Mouse (Mus musculus) C2C12 (cell line): ENCODE measurements around the gene Fcf1. TPM values are rescaled to one million over a fixed set of nuclear protein-coding genes. Genes with fewer than 3 reads are reported as not detected.

Experiments
- H3K27me3 ChIP-seq: one replicate; pipeline ENCODE4 v1.6.1; 2011; ENCODE audit not compliant: control insufficient read depth, insufficient read depth, insufficient read length
- H3K36me3 ChIP-seq: one replicate; pipeline ENCODE4 v1.6.1; 2011; ENCODE audit not compliant: control insufficient read depth, insufficient read depth
- H3K4me3 ChIP-seq: one replicate; pipeline ENCODE4 v1.5.1; 2011; ENCODE audit warnings: mild to moderate bottlenecking, control low read depth; ENCODE audit not compliant: poor library complexity, insufficient read depth, severe bottlenecking
- H3K79me2 ChIP-seq: one replicate; pipeline ENCODE4 v1.6.1; 2011; ENCODE audit not compliant: control insufficient read depth, insufficient read depth
- H3K79me3 ChIP-seq: one replicate; pipeline ENCODE4 v1.6.1; 2011; ENCODE audit warnings: low read depth, control low read depth
- H3ac ChIP-seq: one replicate; pipeline ENCODE3; 2011; ENCODE audit warnings: low read depth; ENCODE audit not compliant: control insufficient read depth, insufficient read length
- CEBPB ChIP-seq: IDR thresholded peaks from one replicate; pipeline ENCODE4 v1.6.1; 2011; ENCODE audit warnings: low read depth, mild to moderate bottlenecking, control low read depth, moderate library complexity
- CTCF ChIP-seq: IDR thresholded peaks from one replicate; pipeline ENCODE4 v1.5.1; 2011; ENCODE audit not compliant: control insufficient read depth, insufficient read depth, insufficient read length
- FOSL1 ChIP-seq: IDR thresholded peaks from one replicate; pipeline ENCODE4 v1.8.0; 2011; ENCODE audit warnings: mild to moderate bottlenecking, low read length; ENCODE audit not compliant: poor library complexity, insufficient read depth, severe bottlenecking
- MAX ChIP-seq: IDR thresholded peaks from one replicate; pipeline ENCODE4 v1.6.1; 2011; ENCODE audit warnings: mild to moderate bottlenecking, control low read depth
- MYOD1 ChIP-seq: IDR thresholded peaks from one replicate; pipeline ENCODE4 v1.6.1; 2011; ENCODE audit warnings: low read depth; ENCODE audit not compliant: control insufficient read depth, insufficient read length
- MYOG ChIP-seq: IDR thresholded peaks from one replicate; pipeline ENCODE4 v1.6.1; 2011; ENCODE audit not compliant: control insufficient read depth, insufficient read length; ENCODE audit errors: extremely low read depth
- USF1 ChIP-seq: IDR thresholded peaks from one replicate; pipeline ENCODE4 v1.6.1; 2011; ENCODE audit warnings: low read depth, mild to moderate bottlenecking, control low read depth, moderate library complexity
- polyA plus RNA-seq: library from polyadenylated mRNA; unstranded; fragments of >200 nt; fragmentation: generic; extraction: Trizol; gene quantifications from one replicate; pipeline ENCODE4 v1.2.1, GENCODE M21; 2012; ENCODE audit warnings: missing spikeins

Fcf1 gene
- polyA plus RNA-seq, 1 experiment = 115 TPM

- TF ChIP-seq FOSL1 (no peak), MYOG (no peak), MYOD1 (no peak), USF1 (no peak), CEBPB (no peak), CTCF (no peak), MAX (no peak)
- no peak overlapping the region for H3ac ChIP-seq
- no peaks in the 10 kb centered on the region for H3K27me3 ChIP-seq
- no peak overlapping the region for H3K4me3 ChIP-seq
- peaks cover 59% of the 10 kb centered on the region for H3K79me2 ChIP-seq
- peaks cover 53% of the 10 kb centered on the region for H3K36me3 ChIP-seq
- H3K79me3 ChIP-seq = peaks cover 48% of the 10 kb centered on the region
Observed at GRCm38 (mm10) chr12:85012185-85012584, 41.5 kb downstream of the Fcf1 start.

- Histone ChIP-seq H3ac (no peak overlapping the region), H3K79me3 (peaks cover 20% of the 10 kb centered on the region), H3K36me3 (peaks cover 14% of the 10 kb centered on the region), H3K79me2 (peaks cover 96% of the 10 kb centered on the region), H3K27me3 (no peaks in the 10 kb centered on the region), H3K4me3 (no peak overlapping the region)
- TF ChIP-seq CTCF (no peak), CEBPB (no peak), FOSL1 (no peak)
Observed at GRCm38 (mm10) chr12:85022071-85022470, 51.4 kb downstream of the Fcf1 start.

- H3K79me2 ChIP-seq = peaks cover 76% of the 10 kb centered on the region
- peaks cover 57% of the 10 kb centered on the region for H3K36me3 ChIP-seq
- no peak overlapping the region for H3K4me3 ChIP-seq
- H3K27me3 ChIP-seq = no peaks in the 10 kb centered on the region
- H3K79me3 ChIP-seq = peaks cover 25% of the 10 kb centered on the region
- no peak overlapping the region for H3ac ChIP-seq
- TF ChIP-seq USF1 = no peak
- no peak for TF ChIP-seq CTCF
- TF ChIP-seq MAX = no peak
- TF ChIP-seq FOSL1 = no peak
- no peak for TF ChIP-seq MYOD1
- TF ChIP-seq CEBPB = no peak
- no peak for TF ChIP-seq MYOG
Observed at GRCm38 (mm10) chr12:85032710-85033109, 62.0 kb downstream of the Fcf1 start.

Other genes starting within 250 kb of the Fcf1 start
- 226 TPM for gene Npc2, start 197.7 kb upstream of the Fcf1 start, polyA plus RNA-seq
- 44.1 TPM for gene Isca2, start 197.6 kb upstream of the Fcf1 start, polyA plus RNA-seq
- gene Ltbp2, start 94.4 kb upstream of the Fcf1 start, polyA plus RNA-seq = 49.5 TPM
- 9.9 TPM for gene Arel1, start within 50 bp of the Fcf1 start, polyA plus RNA-seq
- gene Ylpm1, start 25.4 kb downstream of the Fcf1 start, polyA plus RNA-seq = 16.6 TPM
- 2.0 TPM for gene Prox2, start 139.9 kb downstream of the Fcf1 start, polyA plus RNA-seq
- gene Dlst, start 139.9 kb downstream of the Fcf1 start, polyA plus RNA-seq = 167 TPM
- gene Rps6kl1, start 180.4 kb downstream of the Fcf1 start, polyA plus RNA-seq = 0.39 TPM
- gene Pgf, start 206.9 kb downstream of the Fcf1 start, polyA plus RNA-seq = 49.6 TPM
- 294 TPM for gene Eif2b2, start 248.6 kb downstream of the Fcf1 start, polyA plus RNA-seq